Mouse (Mus musculus) ES-E14 (cell line): ENCODE measurements around the gene Dcaf11.

Experiments
- CHD2 ChIP-seq: IDR thresholded peaks from 2 replicates; pipeline ENCODE4 v1.6.1; 2014; ENCODE audit warnings: mild to moderate bottlenecking, low read depth, low read length, inconsistent platforms
- MAFK ChIP-seq: IDR thresholded peaks from 2 replicates; pipeline ENCODE4 v1.6.1; 2014; ENCODE audit warnings: mild to moderate bottlenecking, low read depth, low read length, inconsistent platforms; ENCODE audit not compliant: insufficient read depth
- ZC3H11A ChIP-seq: IDR thresholded peaks from 2 replicates; pipeline ENCODE4 v1.6.1; 2012; ENCODE audit warnings: low read depth, mild to moderate bottlenecking, inconsistent platforms, low read length, borderline replicate concordance
- ZNF384 ChIP-seq: IDR thresholded peaks from 2 replicates; pipeline ENCODE4 v1.6.1; 2012; ENCODE audit warnings: low read depth, low read length, inconsistent platforms

DNA sequence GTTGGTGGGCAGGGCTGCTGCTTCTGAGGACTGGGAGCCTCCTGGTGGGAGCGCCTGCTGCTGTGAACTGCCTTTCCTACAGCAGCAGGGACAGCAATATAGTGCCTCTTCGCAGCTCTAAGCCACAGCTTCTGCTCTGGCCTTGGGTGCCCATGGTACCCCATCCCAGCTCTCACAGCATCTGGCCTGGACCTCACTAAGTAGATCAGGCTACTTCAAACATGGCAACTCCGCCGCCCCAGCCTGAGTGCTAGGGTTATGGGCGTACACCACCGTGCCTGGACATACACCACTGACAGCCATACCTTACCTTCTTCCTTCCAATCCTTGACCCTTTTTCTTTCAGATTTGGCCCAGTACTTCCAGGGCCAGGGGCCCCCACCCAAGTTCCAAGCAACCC lies 48.5 kb downstream of the Dcaf11 start:
- TF ChIP-seq CHD2 = no peak
- no peak for TF ChIP-seq MAFK
- no peak for TF ChIP-seq ZNF384
- TF ChIP-seq ZC3H11A = no peak
